Mouse (Mus musculus) CH12.LX (cell line): Measurements from ENCODE around the gene Trpm3.

ENCODE experiments used
- CHD2 ChIP-seq: IDR thresholded peaks from 2 replicates; pipeline ENCODE4 v1.6.1; 2011; ENCODE audit warnings: low read length, improper control_type of control experiment
- CTCF ChIP-seq, 2 experiments: IDR thresholded peaks in 1 of 2; conservative IDR thresholded peaks in 1 of 2; 2 replicates each; pipeline ENCODE4 v1.5.1; 2011 to 2012; ENCODE audit warnings: low read depth in 2 of 2, low read length in 2 of 2, improper control_type of control experiment in 1 of 2, inconsistent platforms in 1 of 2, mild to moderate bottlenecking in 1 of 2, moderate library complexity in 1 of 2
- EP300 ChIP-seq: IDR thresholded peaks from 2 replicates; pipeline ENCODE4 v1.6.1; 2011; ENCODE audit warnings: low read length, improper control_type of control experiment
- MAX ChIP-seq: IDR thresholded peaks from 2 replicates; pipeline ENCODE4 v1.6.1; 2011; ENCODE audit warnings: low read length, improper control_type of control experiment
- MEF2A ChIP-seq: IDR thresholded peaks from 2 replicates; pipeline ENCODE4 v1.6.1; 2014; ENCODE audit warnings: low read depth, mild to moderate bottlenecking, inconsistent platforms, low read length, improper control_type of control experiment, borderline replicate concordance
- POLR2A ChIP-seq: IDR thresholded peaks from 2 replicates; pipeline ENCODE4 v1.6.1; 2011; ENCODE audit warnings: low read depth, mild to moderate bottlenecking, improper control_type of control experiment, low read length
- RCOR1 ChIP-seq: conservative IDR thresholded peaks from 2 replicates; pipeline ENCODE4 v1.6.1; 2012; ENCODE audit warnings: low read depth, mild to moderate bottlenecking, inconsistent platforms, low read length, improper control_type of control experiment
- TCF12 ChIP-seq: IDR thresholded peaks from 2 replicates; pipeline ENCODE4 v1.6.1; 2014; ENCODE audit warnings: low read depth, mild to moderate bottlenecking, inconsistent platforms, low read length, improper control_type of control experiment

- TF ChIP-seq CTCF (conservative IDR thresholded peaks at IDR 0.05 in 1 of 2, IDR thresholded peaks at IDR 0.05 in 1 of 2; ENCODE audit: low read depth in 2 of 2, low read length in 2 of 2) (no peak), RCOR1 (no peak), POLR2A (no peak), MEF2A (no peak), TCF12 (no peak), CHD2 (no peak), EP300 (no peak), MAX (no peak)
Measured at GRCm38 (mm10) chr19:22327226-22327625, 188.4 kb downstream of the Trpm3 start.
